Mouse (Mus musculus): ENCODE measurements around the gene Klhl31. TPM values are rescaled to one million over a fixed set of nuclear protein-coding genes. Genes with fewer than 3 reads are reported as not detected.

Gene Klhl31
- polyA plus RNA-seq, 1 experiment: 0.99 TPM

DNA sequence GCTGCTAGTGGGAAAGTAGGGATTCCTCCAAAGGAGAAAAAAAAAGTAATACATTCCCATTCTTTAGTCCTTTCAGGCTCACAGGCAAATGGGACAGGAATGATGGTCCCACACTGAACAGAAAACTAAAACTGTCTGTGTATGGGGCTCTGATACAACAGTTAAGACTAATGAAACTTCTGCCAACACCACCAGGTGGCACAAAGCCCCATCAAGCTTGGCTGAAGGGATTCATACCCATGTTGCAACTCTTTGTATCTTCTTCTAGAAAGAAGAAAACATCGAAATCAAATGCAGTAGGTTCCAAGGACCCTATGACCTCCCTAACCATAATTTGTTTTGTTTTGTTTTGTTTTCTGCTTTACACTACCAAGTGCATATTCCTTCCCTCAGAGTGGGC is 57.1 kb downstream of the Klhl31 start:
- TF ChIP-seq CTCF (conservative IDR thresholded peaks at IDR 0.05; ENCODE audit: insufficient read depth, insufficient read length, low read depth, low read length) (peak; percentile 59), POLR2A (IDR thresholded peaks at IDR 0.05; ENCODE audit: low read depth, low read length) (no peak)
- DNase-seq: peak; percentile 51
- H3K27ac ChIP-seq (ENCODE audit: insufficient read depth, low read depth, low read length): no peak overlapping the region
- peaks cover 5% of the 10 kb centered on the region; the same call in 1 of the 2 replicates for H3K4me1 ChIP-seq (ENCODE audit: control insufficient read depth, insufficient read depth, low read length)
- no peak overlapping the region for H3K4me3 ChIP-seq (ENCODE audit: insufficient read depth, low read depth, low read length)
- no peaks in the 10 kb centered on the region for H3K36me3 ChIP-seq (ENCODE audit: control insufficient read depth, insufficient read depth, low read length)
- no peaks in the 10 kb centered on the region for H3K27me3 ChIP-seq (replicated peaks; ENCODE audit: control insufficient read depth, insufficient read depth, low read length)
- 65% methylated on average over 1 of the region's 1 CpGs for WGBS

DNA sequence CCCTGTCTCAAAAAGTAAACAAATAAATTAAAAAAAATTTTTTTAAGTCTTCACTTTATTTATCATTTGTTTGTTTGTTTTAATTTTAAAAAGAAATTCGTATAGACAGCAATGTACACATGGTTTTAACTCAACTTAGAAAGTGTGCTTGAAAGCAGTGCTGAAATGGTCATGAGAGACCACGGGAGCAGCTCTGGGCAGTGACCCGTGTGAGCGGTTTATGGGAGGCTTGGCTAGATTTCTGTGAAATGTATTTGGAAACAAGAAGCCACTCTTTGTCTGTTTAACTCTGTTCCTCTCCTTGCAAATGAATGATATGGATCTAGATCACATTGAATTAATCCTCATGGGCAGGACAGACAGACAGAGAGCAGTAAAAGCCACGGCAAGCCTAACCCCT is 59.3 kb downstream of the Klhl31 start:
- no peaks in the 10 kb centered on the region for H3K36me3 ChIP-seq (ENCODE audit: control insufficient read depth, insufficient read depth, low read length)
- TF ChIP-seq POLR2A (IDR thresholded peaks at IDR 0.05; ENCODE audit: low read depth, low read length) (no peak), CTCF (conservative IDR thresholded peaks at IDR 0.05; ENCODE audit: insufficient read depth, insufficient read length, low read depth, low read length) (no peak)
- WGBS: 45% methylated on average over 5 of the region's 5 CpGs
- peaks cover 5% of the 10 kb centered on the region; the same call in 1 of the 2 replicates for H3K4me1 ChIP-seq (ENCODE audit: control insufficient read depth, insufficient read depth, low read length)
- no peak overlapping the region for H3K4me3 ChIP-seq (ENCODE audit: insufficient read depth, low read depth, low read length)
- H3K27me3 ChIP-seq (replicated peaks; ENCODE audit: control insufficient read depth, insufficient read depth, low read length): no peaks in the 10 kb centered on the region
- peak; percentile 58 for DNase-seq
- no peak overlapping the region for H3K27ac ChIP-seq (ENCODE audit: insufficient read depth, low read depth, low read length)

DNA sequence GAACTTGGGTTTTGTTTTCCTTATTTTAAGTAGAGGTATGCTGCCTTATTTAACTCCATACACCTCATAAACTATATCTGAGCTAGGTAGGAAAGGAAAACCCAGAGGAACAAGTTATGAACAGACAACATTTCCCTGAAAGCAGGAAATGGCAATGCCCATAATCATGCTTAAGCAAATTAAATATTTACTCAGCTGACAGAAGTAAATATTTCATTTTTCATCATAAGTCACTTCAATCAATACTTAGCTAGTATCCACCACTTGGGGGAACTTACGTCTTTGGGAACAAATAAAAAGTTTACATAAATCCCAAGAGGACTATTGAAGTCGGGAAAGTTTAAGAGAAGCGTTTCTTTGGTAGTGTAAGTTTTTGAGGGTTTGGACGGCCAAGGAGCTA is 67.2 kb downstream of the Klhl31 start:
- H3K4me1 ChIP-seq (ENCODE audit: control insufficient read depth, insufficient read depth, low read length): no peaks in the 10 kb centered on the region; the same call in 1 of the 2 replicates
- H3K27ac ChIP-seq (ENCODE audit: insufficient read depth, low read depth, low read length): no peak overlapping the region
- no peak for DNase-seq

DNA sequence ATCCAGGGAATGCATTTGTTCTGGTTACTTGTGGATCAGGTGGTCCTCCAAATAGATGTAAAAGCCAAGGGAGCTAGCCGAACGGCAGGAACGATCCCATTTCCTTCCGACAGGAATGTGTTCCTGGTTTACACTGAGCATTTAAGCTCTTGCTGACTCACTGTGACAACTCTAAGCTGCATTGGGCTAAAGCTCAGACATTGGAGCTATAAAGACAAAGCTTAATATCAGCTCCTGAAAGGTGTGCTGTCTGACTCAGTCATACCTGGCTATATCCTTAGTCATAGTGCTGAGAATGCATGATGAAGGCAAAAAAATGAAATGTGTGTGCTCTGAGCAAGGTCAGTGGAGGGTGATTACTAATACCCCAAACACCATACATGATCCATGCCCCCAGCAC is 67.8 kb downstream of the Klhl31 start:
- Histone ChIP-seq H3K4me3 (ENCODE audit: insufficient read depth, low read depth, low read length) (no peak overlapping the region), H3K36me3 (ENCODE audit: control insufficient read depth, insufficient read depth, low read length) (no peaks in the 10 kb centered on the region), H3K4me1 (ENCODE audit: control insufficient read depth, insufficient read depth, low read length) (no peaks in the 10 kb centered on the region; the same call in 1 of the 2 replicates), H3K27me3 (replicated peaks; ENCODE audit: control insufficient read depth, insufficient read depth, low read length) (no peaks in the 10 kb centered on the region), H3K27ac (ENCODE audit: insufficient read depth, low read depth, low read length) (no peak overlapping the region)
- TF ChIP-seq POLR2A (IDR thresholded peaks at IDR 0.05; ENCODE audit: low read depth, low read length): no peak
- TF ChIP-seq CTCF (conservative IDR thresholded peaks at IDR 0.05; ENCODE audit: insufficient read depth, insufficient read length, low read depth, low read length): no peak
- no peak for DNase-seq
- WGBS: 71% methylated on average over 4 of the region's 4 CpGs

More for the DNA sequence above, 67.2 kb downstream of the Klhl31 start:
- H3K27me3 ChIP-seq (replicated peaks; ENCODE audit: control insufficient read depth, insufficient read depth, low read length): no peaks in the 10 kb centered on the region
- no peak for TF ChIP-seq POLR2A (IDR thresholded peaks at IDR 0.05; ENCODE audit: low read depth, low read length)
- no peak for TF ChIP-seq CTCF (conservative IDR thresholded peaks at IDR 0.05; ENCODE audit: insufficient read depth, insufficient read length, low read depth, low read length)
- H3K4me3 ChIP-seq (ENCODE audit: insufficient read depth, low read depth, low read length): no peak overlapping the region
- WGBS: 85% methylated on average over 4 of the region's 4 CpGs
- H3K36me3 ChIP-seq (ENCODE audit: control insufficient read depth, insufficient read depth, low read length): no peaks in the 10 kb centered on the region

DNA sequence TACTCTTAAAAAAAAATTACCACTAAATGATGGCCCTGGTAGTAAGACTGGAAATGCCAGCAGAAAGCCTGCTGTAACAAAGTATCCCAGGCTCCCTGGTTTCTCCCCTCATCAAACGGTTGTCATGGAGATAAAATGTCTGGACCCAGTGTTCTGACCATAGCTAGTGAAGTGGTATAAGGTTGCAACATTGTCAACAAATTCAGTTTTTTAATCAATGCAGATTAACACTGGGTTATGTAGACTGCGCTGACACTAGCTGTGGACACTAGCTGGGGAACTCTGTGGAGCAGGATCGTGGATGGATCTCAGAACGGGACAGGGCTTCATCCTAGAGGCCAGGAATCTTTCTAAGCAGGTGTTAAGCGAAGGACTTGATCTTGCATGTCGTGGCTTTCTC is 70.2 kb downstream of the Klhl31 start:
- Histone ChIP-seq H3K27me3 (replicated peaks; ENCODE audit: control insufficient read depth, insufficient read depth, low read length) (no peaks in the 10 kb centered on the region), H3K4me1 (ENCODE audit: control insufficient read depth, insufficient read depth, low read length) (no peaks in the 10 kb centered on the region; the same call in 1 of the 2 replicates), H3K4me3 (ENCODE audit: insufficient read depth, low read depth, low read length) (no peak overlapping the region), H3K36me3 (ENCODE audit: control insufficient read depth, insufficient read depth, low read length) (no peaks in the 10 kb centered on the region), H3K27ac (ENCODE audit: insufficient read depth, low read depth, low read length) (no peak overlapping the region)
- DNase-seq: no peak
- 87% methylated on average over 6 of the region's 6 CpGs for WGBS
- TF ChIP-seq CTCF (conservative IDR thresholded peaks at IDR 0.05; ENCODE audit: insufficient read depth, insufficient read length, low read depth, low read length): no peak
- TF ChIP-seq POLR2A (IDR thresholded peaks at IDR 0.05; ENCODE audit: low read depth, low read length): no peak

DNA sequence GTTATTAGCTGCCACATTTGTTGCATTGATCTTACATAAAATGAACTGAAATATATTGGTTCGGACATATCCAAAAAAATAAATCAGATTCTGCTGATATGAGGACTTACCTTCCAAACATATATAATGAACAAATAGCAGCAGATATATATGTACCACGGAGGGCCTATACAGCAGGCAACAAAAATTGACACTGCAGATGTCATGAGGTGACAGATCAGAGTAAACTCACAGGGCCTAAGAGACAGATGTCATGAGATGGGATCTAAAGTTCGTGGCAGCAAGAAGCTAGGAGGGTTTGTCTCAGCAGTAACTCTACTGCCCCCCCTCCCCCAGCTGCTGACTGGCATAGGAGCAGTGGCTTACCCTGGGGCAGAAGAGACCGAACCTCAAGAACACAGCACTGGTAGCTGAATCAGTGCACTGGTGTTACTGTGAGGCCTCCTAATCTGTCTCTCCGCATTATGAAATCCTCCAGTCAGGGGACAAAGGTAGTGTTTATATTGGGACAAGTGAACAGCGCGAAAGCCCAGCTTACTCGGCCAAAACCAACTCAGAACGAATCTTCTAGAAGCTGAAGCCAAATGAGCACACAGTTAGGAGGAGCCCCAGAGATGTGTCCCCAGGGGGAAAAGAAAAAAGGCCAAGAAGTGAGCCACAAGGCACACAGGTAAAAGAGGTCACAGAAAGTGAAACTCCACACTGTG is 71.3 kb downstream of the Klhl31 start:
- Histone ChIP-seq H3K27ac (ENCODE audit: insufficient read depth, low read depth, low read length) (0 out of 2 replicates have a peak overlapping the region, but pooled peaks have one; percentile 26), H3K27me3 (replicated peaks; ENCODE audit: control insufficient read depth, insufficient read depth, low read length) (no peaks in the 10 kb centered on the region), H3K4me1 (ENCODE audit: control insufficient read depth, insufficient read depth, low read length) (no peaks in the 10 kb centered on the region; the same call in 1 of the 2 replicates), H3K4me3 (ENCODE audit: insufficient read depth, low read depth, low read length) (no peak overlapping the region), H3K36me3 (ENCODE audit: control insufficient read depth, insufficient read depth, low read length) (no peaks in the 10 kb centered on the region)
- DNase-seq: peak; percentile 59
- WGBS: 63% methylated on average over 9 of the region's 9 CpGs
- no peak for TF ChIP-seq POLR2A (IDR thresholded peaks at IDR 0.05; ENCODE audit: low read depth, low read length)
- TF ChIP-seq CTCF (conservative IDR thresholded peaks at IDR 0.05; ENCODE audit: insufficient read depth, insufficient read length, low read depth, low read length): no peak

DNA sequence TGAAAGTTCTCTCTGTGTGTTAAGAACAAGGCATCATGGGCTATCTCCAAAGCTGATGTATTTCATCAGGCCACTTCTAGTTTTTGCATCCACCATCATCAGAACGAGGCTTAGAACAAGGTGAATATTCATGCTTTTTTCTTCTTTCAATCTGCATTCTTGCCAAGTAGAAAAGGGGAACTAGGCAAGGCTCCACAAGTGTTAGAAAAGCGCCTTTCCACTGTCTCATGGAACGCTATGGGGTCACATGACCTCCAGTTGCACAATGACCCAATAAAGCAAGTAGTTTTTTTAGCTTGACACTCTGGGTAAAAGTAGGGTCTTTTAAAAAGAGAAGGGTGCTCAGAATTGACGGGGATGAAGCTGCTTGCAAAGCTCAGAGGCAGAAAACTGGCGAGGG is 72.7 kb downstream of the Klhl31 start:
- Histone ChIP-seq H3K4me3 (ENCODE audit: insufficient read depth, low read depth, low read length) (no peak overlapping the region), H3K27me3 (replicated peaks; ENCODE audit: control insufficient read depth, insufficient read depth, low read length) (no peaks in the 10 kb centered on the region), H3K36me3 (ENCODE audit: control insufficient read depth, insufficient read depth, low read length) (no peaks in the 10 kb centered on the region), H3K27ac (ENCODE audit: insufficient read depth, low read depth, low read length) (no peak overlapping the region), H3K4me1 (ENCODE audit: control insufficient read depth, insufficient read depth, low read length) (no peaks in the 10 kb centered on the region; the same call in 1 of the 2 replicates)
- TF ChIP-seq POLR2A (IDR thresholded peaks at IDR 0.05; ENCODE audit: low read depth, low read length) (no peak), CTCF (conservative IDR thresholded peaks at IDR 0.05; ENCODE audit: insufficient read depth, insufficient read length, low read depth, low read length) (no peak)
- DNase-seq: no peak
- WGBS: 75% methylated on average over 5 of the region's 5 CpGs

Other genes with a start within 250 kb of the Klhl31 start
- 34.0 and 40.7 TPM in 2 replicates for gene Lrrc1, start 91.6 kb upstream of the Klhl31 start, polyA plus RNA-seq (2012; rRNA removed)
- 88.7 and 99.9 TPM in 2 replicates for gene Gclc, start 118.0 kb downstream of the Klhl31 start, polyA plus RNA-seq (2012; rRNA removed)

Measured in kidney, adult 2 months (tissue).